Mouse (Mus musculus) heart, postnatal 25 days (tissue): ENCODE data around the gene Hmgb3. TPM values are rescaled to one million over a fixed set of nuclear protein-coding genes. Genes with fewer than 3 reads are reported as not detected.

Experiments used
- DNase-seq: peaks from one replicate; pipeline ENCODE4 v3.0.0; 2022; ENCODE audit warnings: low spot score
- intact Hi-C: fragments of 180-260 bp; cut with DNase I; formaldehyde crosslinking; loops from one replicate; pipeline ENCODE4 v1.15.1; 2025
- microRNA-seq: library from miRNA; unstranded; fragments of <30 nt; microRNA quantifications from one replicate; pipeline ENCODE4 v1.2.0, GENCODE M21; 2022
- total RNA-seq, 2 experiments: library from RNA; stranded (reverse); gene quantifications; 2 replicates each; pipeline ENCODE4 v1.2.3; 2021

Hmgb3 gene
- total RNA-seq, 2 experiments from 2014 or later: 74.2 to 78.8 TPM

DNA sequence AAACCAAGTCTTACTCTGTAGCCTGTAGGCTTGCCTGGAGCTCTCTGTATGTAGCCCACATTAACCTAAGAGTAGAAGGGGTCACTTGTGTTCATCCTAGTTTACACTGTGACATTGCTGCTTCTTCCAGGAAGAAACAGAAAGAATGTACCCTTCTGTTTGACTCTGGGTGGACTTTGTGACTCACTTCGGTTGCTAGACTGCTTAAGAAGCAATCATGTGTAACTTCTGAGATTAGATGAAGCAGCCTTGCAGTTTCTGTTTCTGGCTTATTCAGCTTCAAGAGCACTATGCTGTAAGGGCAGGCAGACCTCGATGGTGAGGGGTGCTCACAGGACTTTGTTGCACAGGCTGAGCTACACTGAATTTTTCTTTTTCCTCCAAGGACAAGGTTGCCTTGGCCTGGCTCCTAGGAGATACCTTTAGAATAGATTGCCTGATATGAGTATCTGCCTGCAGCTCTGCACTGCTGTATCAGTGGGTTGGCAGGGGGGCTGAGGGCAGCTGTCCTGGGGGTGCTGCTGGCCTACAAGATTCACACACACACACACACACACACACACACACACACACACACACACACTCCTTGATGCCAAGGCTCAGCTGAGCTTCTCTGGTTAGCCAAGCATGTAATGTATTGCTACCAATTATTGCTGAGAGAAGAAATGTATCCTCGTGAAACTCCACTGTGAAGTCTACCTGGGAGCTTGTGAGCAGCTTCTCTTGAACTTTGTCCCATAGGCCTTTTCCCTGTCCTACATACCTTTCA, 17.6 kb downstream of the Hmgb3 start:
- DNase-seq: no peak
- intact Hi-C loops: no loop called here

DNA sequence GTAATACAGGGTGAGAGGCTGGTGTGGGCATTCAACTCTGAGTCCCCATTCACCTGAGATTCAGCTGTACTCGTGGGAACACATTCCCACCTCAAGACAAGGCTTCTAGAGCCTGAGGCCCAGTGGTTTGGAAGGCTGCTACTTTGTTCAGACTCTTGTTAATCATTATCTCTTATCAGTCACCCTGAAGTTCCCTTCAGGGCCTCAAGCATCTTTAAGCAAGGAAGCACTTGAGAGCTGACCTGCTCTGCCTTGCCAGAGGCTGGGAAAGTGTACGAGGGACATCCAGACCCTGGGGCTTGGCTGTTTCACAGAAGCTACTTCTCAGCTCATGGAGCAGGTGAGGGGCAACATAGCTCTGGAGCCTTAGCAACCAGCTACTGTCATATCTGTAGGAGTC, 19.8 kb downstream of the Hmgb3 start:
- DNase-seq: no peak
- intact Hi-C loops: no loop called here

DNA sequence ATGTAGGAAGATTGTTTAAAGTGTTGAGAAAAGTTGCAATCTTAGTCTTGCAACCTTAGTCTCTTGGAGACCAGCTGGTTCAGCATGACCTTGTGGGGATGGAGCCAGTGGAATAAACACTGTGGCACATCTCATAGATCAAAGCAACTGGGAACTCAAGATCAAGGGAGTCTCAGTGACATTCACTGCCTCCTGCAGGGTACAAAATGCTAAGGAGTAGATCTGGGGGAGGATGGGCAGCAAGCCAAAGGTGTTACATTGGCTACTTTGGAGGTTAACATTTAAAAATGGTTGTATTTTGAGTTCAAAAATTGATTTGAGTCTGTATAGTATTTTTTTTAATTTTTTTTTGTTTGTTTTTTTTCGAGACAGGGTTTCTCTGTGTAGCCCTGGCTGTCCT, 33.5 kb downstream of the Hmgb3 start:
- DNase-seq: no peak
- intact Hi-C loops: no loop called here

DNA sequence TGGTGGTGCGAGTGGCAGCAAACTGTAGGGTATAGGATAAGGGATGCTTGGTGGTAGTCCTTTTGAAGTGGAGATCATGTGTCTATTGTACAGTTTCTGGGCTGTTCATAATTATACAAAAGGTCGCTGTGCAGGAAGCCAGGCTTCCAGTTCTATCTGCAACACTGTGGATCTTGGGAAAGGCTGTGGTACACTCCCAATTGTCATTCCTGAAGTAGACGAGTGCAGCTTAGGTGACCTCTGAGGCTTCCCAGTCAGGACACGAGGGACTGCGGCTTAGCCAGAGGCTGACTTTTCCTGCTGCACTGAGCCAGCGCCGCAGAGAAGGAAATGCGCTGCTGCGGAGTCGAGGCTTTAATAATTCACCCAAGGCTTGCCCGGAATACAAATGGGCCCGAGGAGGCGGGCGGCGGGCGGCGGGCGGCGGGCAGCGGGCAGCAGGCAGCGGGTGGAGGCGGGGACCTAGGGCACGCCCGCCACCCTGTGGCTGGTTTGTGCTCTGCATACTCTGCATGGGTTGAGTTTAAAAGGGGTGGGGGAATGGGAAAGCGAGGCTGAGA, 45.4 kb downstream of the Hmgb3 start:
- intact Hi-C loops: loop anchor here (1.0 kb wide), 1 partner anchor 175 kb away; no protein-coding TSS in a partner anchor
- no peak for DNase-seq

Small RNAs within 50 kb of the gene (microRNA-seq; reads per million reads assigned to microRNA genes)
- not detected for gene Gm23945

Other genes starting within 250 kb of the Hmgb3 start
- gene Mtmr1, start 191.2 kb upstream of the Hmgb3 start, total RNA-seq: 10 to 100 TPM; 27.6 to 27.8 TPM
- gene Cd99l2, start 63.1 kb upstream of the Hmgb3 start, total RNA-seq: 10 to 100 TPM; 57.3 to 57.9 TPM
- gene Gpr50, start 107.7 kb downstream of the Hmgb3 start, total RNA-seq: not detected